Mouse (Mus musculus) heart, postnatal 36 days (tissue): ENCODE results near the gene Ky. TPM values are rescaled to one million over a fixed set of nuclear protein-coding genes. Genes with fewer than 3 reads are reported as not detected.

Experiments
- DNase-seq, 2 experiments: peaks; one replicate each; pipeline ENCODE4 v3.0.0; 2021 to 2022
- intact Hi-C: fragments of 180-260 bp; cut with DNase I; formaldehyde crosslinking; loops from one replicate; pipeline ENCODE4 v1.15.1; 2025
- total RNA-seq, 2 experiments: library from RNA; stranded (reverse); gene quantifications; 2 replicates each; pipeline ENCODE4 v1.2.3; 2021

Ky gene
- total RNA-seq: 10 to 100 TPM in 1 of 2 experiments, 1 to 10 TPM in 1; 9.0 to 21.8 TPM

- intact Hi-C loops: loop anchor here (10.0 kb wide), 1 partner anchor 1311 kb away; no protein-coding TSS in a partner anchor
- peak; percentile 38 to 63 for DNase-seq
These were observed at the start of gene Ky for GRCm38 (mm10) chr9:102505700-102506585. TSS of gene Ky (plus strand) at chr9:102505750.

- intact Hi-C loops: no loop called here
- no peak for DNase-seq
These were observed 43.3 kb upstream of the Ky start for GRCm38 (mm10) chr9:102462251-102462650.

GRCm38 (mm10) chr9:102465044-102465443, 40.5 kb upstream of the Ky start:
- no peak for DNase-seq
- intact Hi-C loops: no loop called here

- intact Hi-C loops: no loop called here
- no peak for DNase-seq
These were observed 39.8 kb upstream of the Ky start for GRCm38 (mm10) chr9:102465726-102466125.

GRCm38 (mm10) chr9:102470076-102470819, 35.3 kb upstream of the Ky start:
- no peak for DNase-seq
- intact Hi-C loops: no loop called here

GRCm38 (mm10) chr9:102477767-102478450, 27.6 kb upstream of the Ky start:
- DNase-seq: no peak
- intact Hi-C loops: no loop called here

GRCm38 (mm10) chr9:102478451-102478835, 27.1 kb upstream of the Ky start:
- intact Hi-C loops: no loop called here
- DNase-seq: no peak

GRCm38 (mm10) chr9:102479022-102479421, 26.5 kb upstream of the Ky start:
- intact Hi-C loops: no loop called here
- DNase-seq: peak in 1 of 2 experiments; percentile 36

- DNase-seq: peak in 1 of 2 experiments; percentile 22
- intact Hi-C loops: loop anchor here (5.0 kb wide), 2 partner anchors 55 to 90 kb away; no protein-coding TSS in a partner anchor
These were observed 13.3 kb upstream of the Ky start for GRCm38 (mm10) chr9:102492031-102492795.

GRCm38 (mm10) chr9:102493044-102493443, 12.5 kb upstream of the Ky start:
- peak; percentile 67 to 72 for DNase-seq
- intact Hi-C loops: loop anchor here (5.0 kb wide), 2 partner anchors 54 to 91 kb away; no protein-coding TSS in a partner anchor

- no peak for DNase-seq
- intact Hi-C loops: loop anchor here (5.0 kb wide), 2 partner anchors 53 to 92 kb away; no protein-coding TSS in a partner anchor
These were observed 11.6 kb upstream of the Ky start for GRCm38 (mm10) chr9:102493916-102494315.

- no peak for DNase-seq
- intact Hi-C loops: loop anchor here (5.0 kb wide), 2 partner anchors 53 to 92 kb away; no protein-coding TSS in a partner anchor
These were observed 11.1 kb upstream of the Ky start for GRCm38 (mm10) chr9:102494454-102494853.

- intact Hi-C loops: no loop called here
- no peak for DNase-seq
These were observed 10.3 kb upstream of the Ky start for GRCm38 (mm10) chr9:102495266-102495665.

- DNase-seq: no peak
- intact Hi-C loops: no loop called here
These were observed 9.0 kb upstream of the Ky start for GRCm38 (mm10) chr9:102496481-102497041.

- intact Hi-C loops: no loop called here
- DNase-seq: no peak
These were observed 8.4 kb upstream of the Ky start for GRCm38 (mm10) chr9:102497089-102497690.

- intact Hi-C loops: no loop called here
These were observed 7.6 kb upstream of the Ky start for GRCm38 (mm10) chr9:102497833-102498430.

GRCm38 (mm10) chr9:102498701-102499100, 6.8 kb upstream of the Ky start:
- no peak for DNase-seq
- intact Hi-C loops: no loop called here

More at GRCm38 (mm10) chr9:102497833-102498430, 7.6 kb upstream of the Ky start:
- DNase-seq: peak; percentile 57 to 76

- intact Hi-C loops: no loop called here
- DNase-seq: peak in 1 of 2 experiments; percentile 35
These were observed 6.3 kb upstream of the Ky start for GRCm38 (mm10) chr9:102499266-102499665.

GRCm38 (mm10) chr9:102499746-102500145, 5.8 kb upstream of the Ky start:
- intact Hi-C loops: loop anchor here (5.0 to 10.0 kb wide), 2 partner anchors 1172 to 1305 kb away; no protein-coding TSS in a partner anchor
- no peak for DNase-seq
